Mouse (Mus musculus) Patski (cell line): ENCODE results near the gene Nr4a1. TPM values are rescaled to one million over a fixed set of nuclear protein-coding genes. Genes with fewer than 3 reads are reported as not detected.

Experiments used
- ATAC-seq: fragments of 100-300 bp; one replicate; pipeline ENCODE4 v1.8.0; 2021
- CTCF ChIA-PET: fragments of 350-600 bp; sonication (Branson Sonifier 250); formaldehyde crosslinking; loops from one replicate; lab custom pipeline; 2022; ENCODE audit warnings: inconsistent platforms; lab: Charles Lee
- POLR2A ChIA-PET: fragments of 350-600 bp; sonication (Branson Sonifier 250); formaldehyde crosslinking; loops from one replicate; lab custom pipeline; 2022; ENCODE audit warnings: antibody characterized with exemption, inconsistent platforms; lab: Charles Lee
- DNase-seq: peaks from one replicate; pipeline ENCODE4 v3.0.0-alpha.2; 2011; ENCODE audit warnings: low read depth, low spot score
- H3K27me3 ChIP-seq: fragments of 371-371 bp; one replicate; pipeline ENCODE4 v1.5.1; 2021
- CTCF ChIP-seq: fragments of 100-300 bp; IDR thresholded peaks from one replicate; pipeline ENCODE4 v1.5.1; 2021
- in situ Hi-C: fragments of 300-500 bp; cut with MboI; formaldehyde crosslinking; loops from 3 replicates; pipeline ENCODE4 v1.11.1; 2018; ENCODE audit warnings: low pct_unique_long_range_greater_than_20kb, mixed read lengths
- polyA plus RNA-seq: library from polyadenylated mRNA; unstranded; gene quantifications from one replicate; pipeline ENCODE4 v1.2.3, GENCODE M21; 2021

The Nr4a1 gene
- polyA plus RNA-seq, 1 experiment from 2014 or later: 2.2 TPM

DNA sequence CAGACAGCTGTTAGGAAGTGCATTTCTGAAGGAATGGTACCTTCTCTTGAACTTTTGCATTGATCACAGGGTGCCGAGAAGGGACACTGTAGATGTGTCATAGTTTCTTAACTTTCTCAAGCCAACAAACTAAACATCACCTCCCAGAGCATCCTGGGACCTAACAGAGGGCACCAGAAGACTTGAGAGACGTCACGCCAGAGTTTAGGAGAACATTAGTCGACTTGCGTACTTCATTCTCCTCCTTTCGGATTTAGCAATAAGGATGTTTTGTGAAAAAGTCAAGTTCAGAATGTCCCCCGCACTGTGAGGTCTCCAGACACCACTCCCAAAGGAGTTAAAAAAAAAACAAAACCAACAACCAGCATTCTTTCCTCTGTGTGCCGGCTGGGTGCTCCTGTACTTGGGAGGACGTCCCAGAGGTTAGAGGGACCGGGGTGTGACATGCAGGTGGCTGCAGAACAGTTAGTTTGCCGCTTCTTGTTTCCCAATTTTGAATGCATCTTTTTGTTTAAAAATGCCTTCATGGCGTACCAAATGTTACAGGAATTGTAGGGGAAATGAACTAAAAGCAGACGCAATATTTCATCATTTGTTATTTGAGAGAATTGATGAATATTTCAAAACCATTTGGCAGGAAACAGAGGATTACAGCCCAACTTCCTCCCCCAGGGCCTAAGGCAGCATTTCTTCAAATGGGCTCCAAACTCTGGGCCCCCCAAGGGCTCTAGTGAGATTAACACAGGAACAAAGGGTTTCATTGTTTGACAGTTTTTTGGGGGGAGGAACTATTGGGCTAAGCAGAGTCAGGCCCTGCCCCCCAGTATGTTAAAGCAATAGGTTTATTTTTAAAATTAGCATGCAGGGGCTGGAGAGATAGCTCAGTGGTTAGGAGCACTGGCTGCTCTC is 54.6 kb downstream of the Nr4a1 start:
- no peaks in the 10 kb centered on the region for H3K27me3 ChIP-seq
- in situ Hi-C loops: no loop called here
- DNase-seq (no peak), ATAC-seq (no peak)
- POLR2A ChIA-PET: interaction anchor here (0.6 kb wide), 1 partner anchor 73 kb away, joined by 5 read pairs; no protein-coding TSS in a partner anchor
- no peak for TF ChIP-seq CTCF
- CTCF ChIA-PET: no interaction called here

DNA sequence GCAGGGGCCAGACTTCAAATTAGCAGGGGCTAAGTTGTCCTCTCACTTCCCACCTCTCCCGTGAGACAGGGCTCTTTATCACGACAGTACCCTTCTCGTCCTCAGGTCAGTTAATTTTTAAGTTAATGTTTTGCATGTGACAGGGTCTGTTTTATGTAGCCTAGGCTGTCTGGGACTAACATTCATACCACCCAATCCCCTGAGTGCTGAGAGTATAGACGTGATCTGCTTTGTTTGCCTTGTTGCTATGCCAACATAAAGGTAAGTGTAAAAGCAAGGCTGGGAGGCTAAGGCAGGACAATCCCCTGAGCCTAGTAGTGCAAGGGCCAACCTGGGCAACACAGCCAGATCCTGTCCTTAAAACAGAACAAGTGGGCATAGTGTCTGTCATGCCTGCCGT is 55.4 kb downstream of the Nr4a1 start:
- POLR2A ChIA-PET: no interaction called here
- CTCF ChIA-PET: interaction anchor here (1.2 kb wide), 1 partner anchor 18 kb away, joined by 3 read pairs; no protein-coding TSS in a partner anchor
- no peak for TF ChIP-seq CTCF
- ATAC-seq (no peak), DNase-seq (no peak)
- no peaks in the 10 kb centered on the region for H3K27me3 ChIP-seq
- in situ Hi-C loops: no loop called here

DNA sequence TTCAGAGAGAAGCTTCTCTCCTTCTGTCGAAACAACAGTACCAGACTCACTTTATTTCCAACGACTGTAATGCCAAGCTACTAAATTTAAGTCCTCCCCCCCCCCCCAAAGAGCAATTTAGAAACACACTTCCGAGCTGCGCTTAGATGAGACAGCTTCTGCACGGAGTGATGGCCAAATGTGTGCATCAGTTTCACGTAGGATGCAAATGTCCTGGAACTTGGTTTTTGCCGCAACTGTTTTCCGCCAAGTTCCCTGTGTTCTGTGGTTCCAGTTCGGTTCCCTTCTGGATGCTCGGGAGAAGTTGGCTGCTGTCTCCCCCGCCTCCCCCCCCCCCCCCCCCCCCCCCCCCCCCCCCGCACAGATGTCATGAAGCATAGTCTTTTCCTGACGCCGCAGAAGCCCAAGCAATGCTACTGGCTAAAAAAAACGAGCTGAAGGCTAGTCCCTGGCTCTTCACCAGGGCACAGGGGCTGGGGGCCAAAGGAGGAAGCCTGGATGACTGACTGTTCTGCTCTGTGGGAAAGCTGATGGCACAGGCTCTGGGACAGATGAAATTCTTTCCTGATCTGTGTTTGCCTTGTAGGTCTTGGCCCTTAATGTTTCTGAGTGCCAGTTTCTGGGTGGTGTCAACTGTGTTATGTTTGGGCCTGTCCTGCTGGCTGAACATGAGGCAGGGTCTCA is 57.2 kb downstream of the Nr4a1 start:
- ChIA-PET POLR2A (interaction anchor here (0.6 kb wide), 2 partner anchors 18 to 1334 kb away, joined by 3 to 4 read pairs; no protein-coding TSS in a partner anchor), CTCF (interaction anchor here (1.1 to 2.2 kb wide), 6 partner anchors 16 to 673 kb away, joined by 3 to 10 read pairs (median 4); no protein-coding TSS in a partner anchor)
- in situ Hi-C loops: no loop called here
- no peaks in the 10 kb centered on the region for H3K27me3 ChIP-seq
- no peak for TF ChIP-seq CTCF
- no peak for ATAC-seq
- DNase-seq: no peak

DNA sequence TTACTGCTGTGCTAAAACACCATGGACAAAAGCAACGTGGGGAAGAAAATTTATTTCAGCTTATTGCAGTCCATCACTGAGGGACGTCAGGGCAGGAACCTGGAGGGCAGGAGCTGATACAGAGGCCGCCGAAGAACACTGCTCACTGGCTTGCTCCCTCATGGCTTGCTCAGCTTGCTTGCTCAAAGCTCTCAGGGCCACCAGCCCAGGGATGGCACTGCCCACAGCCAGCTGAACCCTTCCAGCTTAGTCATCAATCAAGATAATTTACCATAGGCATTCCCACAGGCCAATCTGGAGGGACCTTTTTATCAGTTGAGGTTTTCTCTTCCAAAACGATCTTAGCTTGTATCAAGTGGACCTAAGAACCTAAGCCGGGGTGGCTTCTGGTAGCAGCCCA is 57.9 kb downstream of the Nr4a1 start:
- POLR2A ChIA-PET: no interaction called here
- in situ Hi-C loops: no loop called here
- DNase-seq (no peak), ATAC-seq (no peak)
- H3K27me3 ChIP-seq: no peaks in the 10 kb centered on the region
- no peak for TF ChIP-seq CTCF
- CTCF ChIA-PET: interaction anchor here (1.1 to 2.2 kb wide), 5 partner anchors 15 to 90 kb away, joined by 3 to 10 read pairs (median 4); no protein-coding TSS in a partner anchor

DNA sequence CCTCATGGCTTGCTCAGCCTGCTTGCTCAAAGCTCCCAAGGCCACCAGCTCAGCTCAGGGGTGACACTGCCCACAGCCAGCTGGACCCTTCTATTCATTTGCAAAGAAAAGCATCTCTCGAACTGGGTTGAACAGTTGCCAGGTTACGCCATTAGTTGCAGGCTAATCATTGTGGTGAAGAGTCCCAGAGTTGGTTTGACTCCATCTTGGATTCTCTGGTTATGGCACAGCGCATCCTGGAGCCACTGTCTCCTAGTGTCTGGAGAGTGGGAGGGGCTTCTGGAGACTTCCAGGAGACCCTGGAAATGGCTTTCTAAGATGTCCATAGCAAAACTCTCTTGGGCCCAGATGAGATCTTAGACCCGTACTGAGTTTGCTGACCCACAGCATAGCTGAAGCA is 61.3 kb downstream of the Nr4a1 start:
- peak; percentile 3 for ATAC-seq
- DNase-seq: no peak
- in situ Hi-C loops: no loop called here
- no peaks in the 10 kb centered on the region for H3K27me3 ChIP-seq
- CTCF ChIA-PET: interaction anchor here (1.0 to 4.5 kb wide), 7 partner anchors 10 to 94 kb away, joined by 3 to 44 read pairs (median 8); partner anchors contain the start of gene Atg101
- POLR2A ChIA-PET: interaction anchor here (1.5 kb wide), 1 partner anchor 24 kb away, joined by 4 read pairs; no protein-coding TSS in a partner anchor
- TF ChIP-seq CTCF: no peak

DNA sequence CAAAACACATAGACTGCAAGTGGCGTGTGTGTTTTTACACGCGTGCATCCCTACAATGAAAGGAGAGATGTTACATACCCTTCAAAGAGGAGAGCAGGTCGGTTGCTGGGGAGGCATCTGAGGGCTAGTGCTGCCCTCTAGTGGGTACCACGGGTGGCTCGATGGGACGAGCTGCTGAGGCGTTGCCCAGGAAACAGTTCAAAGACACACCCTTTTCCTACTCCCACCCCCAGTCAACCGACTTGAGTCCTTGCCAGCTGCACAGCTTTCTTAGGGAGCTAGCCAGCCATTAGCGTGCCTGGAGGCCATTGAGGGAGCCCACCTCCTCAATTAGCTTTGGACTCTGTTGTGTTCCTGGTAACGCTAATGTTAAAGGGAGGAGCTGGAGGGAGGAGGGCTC is 61.8 kb downstream of the Nr4a1 start:
- DNase-seq: no peak
- TF ChIP-seq CTCF: peak; percentile 96
- peak; percentile 65 for ATAC-seq
- POLR2A ChIA-PET: interaction anchor here (0.6 to 1.5 kb wide), 2 partner anchors 25 to 56 kb away, joined by 4 read pairs; no protein-coding TSS in a partner anchor
- H3K27me3 ChIP-seq: no peaks in the 10 kb centered on the region
- CTCF ChIA-PET: interaction anchor here (0.7 to 4.5 kb wide), 14 partner anchors 10 to 764 kb away, joined by 3 to 44 read pairs (median 4); partner anchors contain the start of genes 6030408B16Rik and Atg101
- in situ Hi-C loops: no loop called here

DNA sequence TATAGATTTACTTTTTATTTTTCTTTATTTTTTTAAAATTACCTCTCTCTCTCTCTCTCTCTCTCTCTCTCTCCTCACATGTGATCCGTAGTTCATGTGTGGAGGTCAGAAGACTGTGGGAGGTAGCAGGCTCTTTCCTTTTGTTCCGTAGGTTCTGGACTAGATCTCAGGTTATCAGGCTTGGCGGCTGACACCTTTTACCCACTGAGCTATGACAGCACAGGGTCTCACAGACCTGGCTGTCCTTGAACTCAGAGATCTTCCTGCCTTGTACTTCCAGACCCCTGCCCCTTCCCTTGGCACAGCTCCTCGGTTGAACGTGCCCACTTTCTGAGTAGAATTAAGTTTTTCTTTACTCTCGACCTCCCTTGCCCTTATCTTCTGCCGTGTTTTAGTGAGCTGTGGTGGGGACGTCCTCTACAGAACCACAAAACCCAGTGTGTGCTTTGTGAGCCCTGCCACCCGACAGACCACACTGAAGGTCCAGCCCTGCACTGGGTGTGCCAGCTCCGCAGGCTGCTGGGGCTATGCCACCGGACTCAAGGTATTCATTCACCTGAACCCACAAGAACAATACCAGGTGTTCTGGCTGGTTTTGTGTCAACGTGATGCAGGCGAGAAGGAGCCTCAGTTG is 62.3 kb downstream of the Nr4a1 start:
- DNase-seq: no peak
- TF ChIP-seq CTCF: no peak
- no peaks in the 10 kb centered on the region for H3K27me3 ChIP-seq
- ChIA-PET CTCF (interaction anchor here (0.7 to 4.5 kb wide), 14 partner anchors 10 to 763 kb away, joined by 3 to 44 read pairs (median 4); partner anchors contain the start of genes 6030408B16Rik and Atg101), POLR2A (interaction anchor here (0.6 to 1.5 kb wide), 2 partner anchors 25 to 56 kb away, joined by 4 read pairs; no protein-coding TSS in a partner anchor)
- no peak for ATAC-seq
- in situ Hi-C loops: no loop called here

DNA sequence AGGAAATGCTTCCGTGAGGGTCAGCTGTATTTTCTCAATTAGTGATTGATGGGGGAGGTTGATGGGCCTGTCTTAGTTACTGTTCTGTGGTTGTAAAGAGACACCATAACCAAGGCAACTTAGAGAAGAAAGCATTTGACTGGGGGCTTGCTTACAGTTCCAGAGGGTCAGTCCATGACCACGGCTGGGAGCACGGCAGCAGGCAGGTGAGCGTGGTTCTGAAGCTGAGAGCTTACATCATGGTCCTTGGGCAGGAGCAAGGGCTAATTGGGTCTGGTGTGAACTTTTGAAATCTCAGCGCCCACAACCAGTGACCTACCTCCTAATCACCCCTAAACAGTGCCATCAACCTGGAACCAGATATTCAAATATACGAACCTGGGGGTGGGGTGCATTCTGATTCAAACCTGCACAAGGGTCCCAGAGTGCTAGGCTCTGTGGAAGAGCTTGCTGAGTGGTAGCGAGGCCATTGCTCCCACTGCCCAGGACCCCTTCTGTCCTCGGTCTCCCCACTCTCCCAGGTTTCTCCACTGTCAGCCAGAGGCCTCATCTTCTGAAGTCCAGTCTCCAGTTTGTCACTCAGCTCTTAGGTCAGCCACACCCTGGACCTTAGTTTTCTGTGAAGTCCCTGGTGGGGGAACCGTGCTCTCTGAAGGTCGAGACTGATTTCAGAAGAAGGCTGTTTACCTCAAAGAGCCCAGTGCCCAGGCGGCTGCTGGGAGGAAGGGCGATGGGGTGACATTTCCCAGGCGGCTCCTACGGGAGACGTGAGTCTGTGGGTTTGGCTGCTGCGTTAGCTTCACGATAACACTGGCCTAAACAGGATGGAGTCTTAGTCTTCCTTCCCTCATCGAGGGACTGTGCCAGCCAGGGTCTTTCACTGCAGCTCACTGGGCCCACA is 63.1 kb downstream of the Nr4a1 start:
- POLR2A ChIA-PET: no interaction called here
- DNase-seq (no peak), ATAC-seq (no peak)
- CTCF ChIA-PET: interaction anchor here (1.2 to 4.5 kb wide), 4 partner anchors 9 to 99 kb away, joined by 3 to 44 read pairs (median 30); partner anchors contain the start of gene Atg101
- in situ Hi-C loops: no loop called here
- H3K27me3 ChIP-seq: no peaks in the 10 kb centered on the region
- TF ChIP-seq CTCF: no peak
